Mouse (Mus musculus) liver, embryonic 14.5 days (tissue): ENCODE results near the gene Avpi1. TPM values are rescaled to one million over a fixed set of nuclear protein-coding genes. Genes with fewer than 3 reads are reported as not detected.

ENCODE experiments used
- ATAC-seq: fragments of 200-750 bp; cut with Nextera tagmentation; 2 replicates; pipeline ENCODE4 v1.8.0; 2017; ENCODE audit warnings: moderate number of reproducible peaks, mild to moderate bottlenecking, moderate library complexity; ENCODE audit not compliant: insufficient read depth
- DNase-seq, 3 experiments: peaks; one replicate each; pipeline ENCODE4 v3.0.0-alpha.2; 2012 to 2013; ENCODE audit warnings: low read depth in 3 of 3, low spot score in 3 of 3
- H3K27ac ChIP-seq: fragments of 300-500 bp; sonication (generic); 2 replicates; pipeline ENCODE4 v1.5.1; 2014; ENCODE audit warnings: moderate library complexity, mild to moderate bottlenecking, control low read depth, inconsistent platforms
- H3K27me3 ChIP-seq: fragments of 300-500 bp; sonication (generic); 2 replicates; pipeline ENCODE4 v1.6.1; 2014; ENCODE audit warnings: mild to moderate bottlenecking, low read length, moderate library complexity; ENCODE audit not compliant: control insufficient read depth, insufficient read depth
- H3K36me3 ChIP-seq: fragments of 300-500 bp; sonication (generic); replicated peaks from 2 replicates; pipeline ENCODE4 v1.6.1; 2014; ENCODE audit warnings: low read depth; ENCODE audit not compliant: control insufficient read depth, insufficient read depth
- H3K4me1 ChIP-seq, 2 experiments: fragments of 200-500 bp in 1 of 2; fragments of 300-500 bp in 1 of 2; sonication (generic) in 1 of 2; replicated peaks; 2 replicates each; pipeline ENCODE4 v1.6.1; 2012 to 2014; ENCODE audit warnings: antibody characterized with exemption in 1 of 2, inconsistent platforms in 1 of 2, low read length in 1 of 2; ENCODE audit not compliant: control insufficient read depth in 2 of 2, insufficient read depth in 2 of 2
- H3K4me2 ChIP-seq: fragments of 300-500 bp; sonication (generic); 2 replicates; pipeline ENCODE4 v1.6.1; 2014; ENCODE audit warnings: low read depth, mild to moderate bottlenecking, control low read depth, moderate library complexity
- H3K4me3 ChIP-seq, 2 experiments: fragments of 200-500 bp in 1 of 2; fragments of 300-500 bp in 1 of 2; sonication (generic) in 1 of 2; 2 replicates each; pipeline ENCODE4 v1.5.1; 2012 to 2014; ENCODE audit warnings: low read depth in 2 of 2, low read length in 2 of 2, mild to moderate bottlenecking in 2 of 2, control low read depth in 1 of 2, inconsistent platforms in 1 of 2, moderate library complexity in 1 of 2; ENCODE audit not compliant: insufficient read depth in 1 of 2
- H3K9ac ChIP-seq: fragments of 300-500 bp; sonication (generic); replicated peaks from 2 replicates; pipeline ENCODE4 v1.6.1; 2014; ENCODE audit warnings: mild to moderate bottlenecking, control low read depth, moderate library complexity
- H3K9me3 ChIP-seq: fragments of 300-500 bp; sonication (generic); 2 replicates; pipeline ENCODE4 v1.6.1; 2016; ENCODE audit warnings: low read length, mixed read lengths; ENCODE audit not compliant: control insufficient read depth
- CTCF ChIP-seq: IDR thresholded peaks from 2 replicates; pipeline ENCODE4 v1.5.1; 2016; ENCODE audit warnings: antibody characterized with exemption, low read depth, control low read depth
- EP300 ChIP-seq: IDR thresholded peaks from 2 replicates; pipeline ENCODE4 v1.6.1; 2016; ENCODE audit warnings: antibody characterized with exemption, low read depth
- whole genome bisulfite sequencing: fragments of 180-500 bp; shearing (Covaris S2); extraction: QIAGEN DNeasy Blood & Tissue Kit; methylation state at CpG from one replicate; pipeline ENCODE4 v1.1.7; 2014; ENCODE audit not compliant: insufficient replicate concordance; 5-methylcytosine and 5-hydroxymethylcytosine counted together
- polyA plus RNA-seq, 2 experiments: library from polyadenylated mRNA; depleted of rRNA in 1 of 2; stranded (reverse) in 1 of 2; unstranded in 1 of 2; fragments of >200 nt; fragmentation: Nextera tagmentation in 1 of 2; extraction: Ambion mirVana in 1 of 2; gene quantifications; 2 replicates each; pipeline versions ENCODE4 v1.2.1 to v1.2.3; 2012 to 2014

Gene Avpi1
- polyA plus RNA-seq, 2 experiments = 7.2 to 20.4 TPM

- no peak overlapping the region for H3K27ac ChIP-seq
- H3K9ac ChIP-seq = no peak overlapping the region
- 54% methylated on average over 5 of the region's 5 CpGs for WGBS
- H3K4me3 ChIP-seq = no peak overlapping the region
- no peak for DNase-seq
- H3K27me3 ChIP-seq = no peaks in the 10 kb centered on the region
- ATAC-seq = no peak
- H3K9me3 ChIP-seq = no peaks in the 10 kb centered on the region
- no peaks in the 10 kb centered on the region for H3K36me3 ChIP-seq
- H3K4me2 ChIP-seq = no peak overlapping the region
- no peak for TF ChIP-seq EP300
- no peak for TF ChIP-seq CTCF
- peaks cover 9 to 32% of the 10 kb centered on the region in 2 experiments for H3K4me1 ChIP-seq
Observed at GRCm38 (mm10) chr19:42131101-42131500, 2.2 kb upstream of the Avpi1 start.

DNA sequence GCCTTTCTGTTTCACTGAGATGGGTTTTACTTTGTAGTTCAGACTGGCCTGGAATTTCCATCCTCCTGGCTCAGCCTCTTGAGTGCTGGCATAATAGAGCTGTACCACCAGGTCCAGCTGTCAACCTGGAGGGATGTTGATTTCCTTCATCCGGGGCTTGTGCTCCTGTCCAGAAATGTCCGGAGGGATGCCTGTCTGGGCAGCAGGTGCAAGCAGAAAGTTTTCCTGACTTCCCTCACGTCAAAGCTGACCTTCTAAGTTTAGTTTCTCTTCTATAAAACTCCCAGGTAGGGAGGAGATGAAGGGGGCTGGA, 1.4 kb upstream of the Avpi1 start:
- TF ChIP-seq CTCF (no peak), EP300 (no peak)
- ATAC-seq = no peak
- H3K4me3 ChIP-seq = no peak overlapping the region
- no peak overlapping the region for H3K4me2 ChIP-seq
- 67% methylated on average over 3 of the region's 3 CpGs for WGBS
- H3K9ac ChIP-seq = no peak overlapping the region
- no peaks in the 10 kb centered on the region for H3K9me3 ChIP-seq
- H3K27ac ChIP-seq = no peak overlapping the region
- DNase-seq = no peak
- peaks cover 9 to 23% of the 10 kb centered on the region in 2 experiments for H3K4me1 ChIP-seq
- H3K27me3 ChIP-seq = no peaks in the 10 kb centered on the region
- no peaks in the 10 kb centered on the region for H3K36me3 ChIP-seq

DNA sequence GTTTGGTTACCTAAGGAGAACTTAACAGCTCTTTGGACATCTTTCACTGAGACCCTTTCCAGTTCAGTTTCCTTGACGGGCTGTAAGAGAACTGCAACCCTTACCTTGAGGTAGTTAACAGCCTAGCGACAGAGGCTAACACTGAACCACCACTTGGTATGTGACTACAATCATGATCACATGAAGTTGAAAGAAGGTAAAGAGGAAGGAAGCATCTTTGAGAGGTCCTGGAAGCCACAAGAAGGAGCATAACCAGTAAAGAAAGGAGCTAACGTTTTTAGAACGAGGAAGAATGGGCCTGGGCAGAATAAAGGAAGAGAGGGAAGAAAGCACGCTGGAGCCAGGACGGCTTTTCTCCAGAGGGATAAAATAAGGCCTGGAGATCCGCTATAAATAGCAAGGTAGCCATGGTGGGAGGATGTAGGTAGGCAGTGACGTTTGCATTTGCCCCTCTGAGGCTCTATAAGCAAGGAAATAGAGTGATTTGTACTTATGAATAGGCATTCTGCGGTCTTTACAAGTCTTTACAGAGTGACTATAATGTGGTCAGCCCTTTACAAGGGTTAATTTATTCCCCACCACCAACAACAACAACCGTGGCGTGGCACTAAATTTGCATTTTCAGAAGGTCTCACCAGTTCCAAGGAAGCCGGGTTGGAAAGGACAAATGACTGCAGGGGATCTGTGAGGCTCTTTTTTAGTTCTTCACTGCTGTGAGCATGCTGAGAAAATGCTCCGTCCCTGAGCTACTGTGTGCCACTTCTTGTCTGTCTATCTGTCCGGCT, 842 bp upstream of the Avpi1 start:
- Histone ChIP-seq H3K4me1 (peaks cover 9 to 18% of the 10 kb centered on the region in 2 experiments), H3K9me3 (no peaks in the 10 kb centered on the region), H3K27ac (peak overlapping the region; percentile 65), H3K4me3 (peak overlapping the region; percentile 61 to 66), H3K4me2 (peak overlapping the region; percentile 76), H3K9ac (peak overlapping the region; percentile 32; the same call in 1 of the 2 replicates), H3K36me3 (no peaks in the 10 kb centered on the region), H3K27me3 (no peaks in the 10 kb centered on the region)
- no peak for TF ChIP-seq EP300
- TF ChIP-seq CTCF = no peak
- ATAC-seq (no peak), DNase-seq (no peak)
- 32% methylated on average over 14 of the region's 14 CpGs for WGBS

- Histone ChIP-seq H3K27me3 (no peaks in the 10 kb centered on the region), H3K36me3 (no peaks in the 10 kb centered on the region), H3K27ac (no peak overlapping the region), H3K9ac (peak overlapping the region; percentile 70), H3K4me2 (peak overlapping the region; percentile 76), H3K4me1 (peaks cover 6 to 11% of the 10 kb centered on the region in 2 experiments; a peak in 3 of 4 replicates), H3K9me3 (no peaks in the 10 kb centered on the region), H3K4me3 (peak overlapping the region; percentile 61 to 66)
- no peak; the same call in 1 of the 2 replicates for ATAC-seq
- WGBS = 10% methylated on average over 23 of the region's 23 CpGs
- TF ChIP-seq EP300 = no peak
- no peak for DNase-seq
Observed at GRCm38 (mm10) chr19:42128052-42128740, 663 bp downstream of the Avpi1 start.

GRCm38 (mm10) chr19:42127024-42127423, 1.8 kb downstream of the Avpi1 start:
- 80% methylated on average over 5 of the region's 5 CpGs for WGBS
- no peak for ATAC-seq
- Histone ChIP-seq H3K9ac (no peak overlapping the region), H3K27ac (no peak overlapping the region), H3K9me3 (no peaks in the 10 kb centered on the region), H3K4me3 (no peak overlapping the region), H3K4me2 (peak overlapping the region; percentile 76), H3K27me3 (no peaks in the 10 kb centered on the region), H3K36me3 (no peaks in the 10 kb centered on the region; the same call in none of the 2 replicates), H3K4me1 (peaks cover 6 to 11% of the 10 kb centered on the region in 2 experiments; a peak in 3 of 4 replicates)
- DNase-seq = no peak
- TF ChIP-seq CTCF = no peak
- TF ChIP-seq EP300 = no peak
